Mouse (Mus musculus): ENCODE measurements around the gene Gm20388. TPM values are rescaled to one million over a fixed set of nuclear protein-coding genes. Genes with fewer than 3 reads are reported as not detected.

Gene Gm20388
- polyA plus RNA-seq, 1 experiment from 2014 or later: not detected

DNA sequence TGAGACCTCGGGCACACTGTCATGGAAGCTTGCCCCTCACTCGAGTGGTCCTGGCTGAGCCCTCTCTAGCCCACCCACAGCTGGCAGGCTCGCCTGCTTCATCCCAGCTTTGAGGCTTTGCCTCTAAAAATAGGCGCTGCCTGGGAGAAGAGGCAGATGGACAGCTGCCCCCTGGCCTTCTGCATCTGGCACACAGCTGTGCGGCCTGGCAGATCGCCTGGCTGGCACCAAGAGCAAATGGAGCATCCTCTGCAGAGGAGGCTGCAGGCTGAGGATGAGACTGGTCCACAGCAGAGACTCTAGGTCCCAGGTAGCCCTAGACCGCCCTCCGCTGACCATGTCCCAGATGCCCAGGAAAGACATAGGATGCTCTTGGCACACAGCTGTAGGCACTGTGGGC lies 2805.9 kb downstream of the Gm20388 start:
- peaks cover 12% of the 10 kb centered on the region for H3K27me3 ChIP-seq (ENCODE audit: control insufficient read depth, insufficient read depth, low read depth, low read length)
- H3K4me3 ChIP-seq (ENCODE audit: low read length): no peak overlapping the region
- ATAC-seq (ENCODE audit: low read depth): no peak
- 63% methylated on average over 8 of the region's 8 CpGs for WGBS
- H3K9me3 ChIP-seq (ENCODE audit: control insufficient read depth, low read length): no peaks in the 10 kb centered on the region
- H3K27ac ChIP-seq (ENCODE audit: low read length): no peak overlapping the region
- H3K4me2 ChIP-seq (ENCODE audit: low read depth, low read length): no peak overlapping the region
- H3K4me1 ChIP-seq (replicated peaks; ENCODE audit: control insufficient read depth, insufficient read depth, low read length): peaks cover 11% of the 10 kb centered on the region; the same call in 1 of the 2 replicates
- H3K36me3 ChIP-seq (ENCODE audit: control insufficient read depth, insufficient read depth, low read length): no peaks in the 10 kb centered on the region
- H3K9ac ChIP-seq (ENCODE audit: low read length): no peak overlapping the region

DNA sequence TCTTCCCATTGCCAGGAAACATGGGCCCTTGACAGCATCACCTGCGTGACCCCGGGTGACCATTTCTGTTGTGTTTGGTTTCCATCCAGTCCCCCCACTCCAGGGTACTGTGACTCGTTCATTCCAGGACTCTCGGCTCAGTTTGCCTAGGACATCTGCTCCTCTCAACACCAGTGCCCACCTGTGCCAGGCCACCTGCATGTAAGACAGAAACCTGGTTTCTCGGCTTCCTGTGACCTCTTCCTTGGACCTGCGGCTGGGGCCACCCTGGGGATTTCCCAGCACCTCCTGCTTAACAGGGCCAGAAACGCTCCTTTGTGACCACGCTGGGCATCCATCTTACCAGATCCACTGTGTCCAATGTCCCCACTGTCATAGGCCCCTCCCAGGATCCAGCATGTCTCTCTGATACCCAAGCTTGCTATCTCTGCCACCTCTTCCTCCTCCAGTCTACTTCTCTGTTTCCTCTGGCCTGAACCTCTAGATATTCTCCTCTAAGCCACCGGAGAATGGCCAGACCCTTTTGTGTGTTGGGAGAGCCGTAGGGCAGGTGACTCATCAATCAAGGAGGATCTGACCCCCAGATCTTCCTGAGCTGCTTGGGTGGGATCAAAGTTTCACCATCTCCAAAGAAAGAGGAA lies 2807.3 kb downstream of the Gm20388 start:
- Histone ChIP-seq H3K9ac (ENCODE audit: low read length) (no peak overlapping the region), H3K9me3 (ENCODE audit: control insufficient read depth, low read length) (no peaks in the 10 kb centered on the region), H3K4me2 (ENCODE audit: low read depth, low read length) (no peak overlapping the region), H3K27ac (ENCODE audit: low read length) (no peak overlapping the region), H3K36me3 (ENCODE audit: control insufficient read depth, insufficient read depth, low read length) (no peaks in the 10 kb centered on the region), H3K4me1 (replicated peaks; ENCODE audit: control insufficient read depth, insufficient read depth, low read length) (peaks cover 10% of the 10 kb centered on the region; the same call in 1 of the 2 replicates), H3K4me3 (ENCODE audit: low read length) (no peak overlapping the region), H3K27me3 (ENCODE audit: control insufficient read depth, insufficient read depth, low read depth, low read length) (peaks cover 12% of the 10 kb centered on the region)
- WGBS: 72% methylated on average over 10 of the region's 10 CpGs
- ATAC-seq (ENCODE audit: low read depth): no peak

DNA sequence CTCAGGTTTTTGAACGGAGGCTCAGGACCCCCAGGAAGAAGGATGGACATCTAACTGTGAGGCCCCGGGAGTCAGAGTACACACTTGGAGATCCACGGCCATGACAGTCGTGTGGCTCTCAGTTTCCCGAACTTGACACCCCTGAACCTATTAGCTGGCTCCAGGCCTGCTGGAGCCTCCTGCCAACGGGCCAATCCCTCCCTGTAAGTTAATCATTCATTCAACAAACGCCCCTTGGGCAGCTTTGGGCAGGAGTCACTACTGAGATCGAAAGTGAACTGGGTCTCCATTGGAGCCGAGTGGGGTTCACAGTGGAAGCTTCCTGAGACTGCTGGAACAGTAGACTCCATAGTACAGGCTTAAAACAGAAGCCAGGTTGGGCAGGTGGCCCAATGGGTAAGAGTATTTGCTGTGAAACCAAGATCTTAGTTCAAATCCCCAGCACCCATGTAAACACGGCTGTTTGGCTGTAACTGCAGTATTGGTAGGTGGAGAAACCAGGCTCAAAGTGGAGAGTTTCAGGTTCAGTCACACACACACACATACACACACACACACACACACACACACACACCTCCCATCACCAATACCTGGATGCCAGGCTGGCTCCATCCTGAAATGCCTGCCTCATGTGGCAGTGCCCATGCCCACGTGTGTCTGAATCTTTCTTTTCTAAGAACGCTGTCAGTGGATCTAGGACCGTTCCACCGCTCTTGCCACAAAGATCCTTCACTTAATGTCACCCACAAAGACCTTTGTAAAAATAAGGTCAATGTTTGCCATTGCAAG lies 2808.3 kb downstream of the Gm20388 start:
- peaks cover 10% of the 10 kb centered on the region; the same call in 1 of the 2 replicates for H3K4me1 ChIP-seq (replicated peaks; ENCODE audit: control insufficient read depth, insufficient read depth, low read length)
- no peaks in the 10 kb centered on the region for H3K9me3 ChIP-seq (ENCODE audit: control insufficient read depth, low read length)
- H3K27me3 ChIP-seq (ENCODE audit: control insufficient read depth, insufficient read depth, low read depth, low read length): peaks cover 12% of the 10 kb centered on the region
- H3K4me2 ChIP-seq (ENCODE audit: low read depth, low read length): no peak overlapping the region
- no peak for ATAC-seq (ENCODE audit: low read depth)
- H3K27ac ChIP-seq (ENCODE audit: low read length): no peak overlapping the region
- no peak overlapping the region for H3K9ac ChIP-seq (ENCODE audit: low read length)
- no peaks in the 10 kb centered on the region for H3K36me3 ChIP-seq (ENCODE audit: control insufficient read depth, insufficient read depth, low read length)
- 72% methylated on average over 14 of the region's 14 CpGs for WGBS
- H3K4me3 ChIP-seq (ENCODE audit: low read length): no peak overlapping the region

DNA sequence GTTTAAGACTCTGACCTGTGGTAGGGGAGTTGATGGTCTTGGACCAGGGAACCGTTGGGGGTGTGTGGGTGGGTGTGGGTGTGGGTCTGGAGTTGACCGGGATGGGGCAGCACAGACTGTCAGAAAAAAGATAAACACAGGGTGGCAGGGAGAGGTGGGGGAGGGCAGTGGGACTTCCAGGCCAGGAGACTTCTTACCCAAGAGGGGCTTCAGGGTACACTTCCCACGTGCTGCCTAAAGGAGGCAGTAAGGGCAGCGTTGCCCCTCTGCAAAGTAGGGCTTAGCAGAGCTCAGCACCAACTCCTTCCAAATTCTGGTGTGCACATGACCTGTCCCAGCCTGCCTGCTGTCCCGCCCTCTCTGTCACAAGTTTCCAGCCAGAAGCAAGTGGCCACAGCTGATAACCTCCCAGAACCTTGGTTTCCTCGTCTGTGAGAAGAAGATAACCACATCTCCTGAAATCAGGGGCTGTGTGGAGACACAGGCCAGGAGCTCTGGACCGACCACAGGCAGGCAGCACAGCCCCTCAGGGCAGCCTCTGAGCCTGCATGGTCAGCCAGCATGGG lies 2808.9 kb downstream of the Gm20388 start:
- no peak overlapping the region for H3K4me2 ChIP-seq (ENCODE audit: low read depth, low read length)
- H3K27me3 ChIP-seq (ENCODE audit: control insufficient read depth, insufficient read depth, low read depth, low read length): peaks cover 12% of the 10 kb centered on the region
- no peaks in the 10 kb centered on the region for H3K9me3 ChIP-seq (ENCODE audit: control insufficient read depth, low read length)
- WGBS: 23% methylated on average over 7 of the region's 7 CpGs
- H3K4me3 ChIP-seq (ENCODE audit: low read length): no peak overlapping the region
- H3K36me3 ChIP-seq (ENCODE audit: control insufficient read depth, insufficient read depth, low read length): no peaks in the 10 kb centered on the region
- peaks cover 10% of the 10 kb centered on the region; the same call in 1 of the 2 replicates for H3K4me1 ChIP-seq (replicated peaks; ENCODE audit: control insufficient read depth, insufficient read depth, low read length)
- peak; percentile 21 for ATAC-seq (ENCODE audit: low read depth)
- H3K9ac ChIP-seq (ENCODE audit: low read length): no peak overlapping the region
- H3K27ac ChIP-seq (ENCODE audit: low read length): no peak overlapping the region

DNA sequence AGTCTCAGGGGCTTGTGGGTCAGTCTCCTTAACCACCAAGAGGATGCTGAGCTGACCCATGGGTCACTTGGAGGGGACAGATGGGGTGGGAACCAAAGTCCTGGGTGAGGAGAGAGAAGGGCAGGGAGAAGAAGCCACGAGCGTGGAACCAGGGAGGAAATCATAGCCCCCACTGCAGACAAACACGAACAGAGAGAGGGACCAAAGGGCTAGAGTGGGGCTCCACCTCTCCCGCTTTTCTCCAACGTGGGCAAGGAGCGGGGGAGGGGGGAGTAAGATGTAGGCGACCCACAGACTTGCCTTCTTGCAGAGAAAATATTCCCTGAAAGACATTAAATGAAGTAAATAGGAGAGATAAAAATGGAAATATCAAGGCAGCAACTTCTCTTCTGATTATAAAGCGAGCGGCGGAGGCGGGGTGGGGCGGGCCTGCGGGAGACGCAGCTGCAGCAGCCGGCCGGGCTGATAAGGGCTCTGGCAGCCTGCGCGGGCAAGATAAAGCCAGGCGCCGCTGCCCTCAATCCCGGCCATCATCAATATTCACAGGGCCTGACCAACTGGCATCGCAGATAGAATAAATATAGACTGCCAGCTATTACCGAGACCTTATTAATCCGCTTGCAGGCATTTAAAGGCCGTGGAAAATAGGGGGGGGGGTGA lies 2809.6 kb downstream of the Gm20388 start:
- Histone ChIP-seq H3K4me3 (ENCODE audit: low read length) (no peak overlapping the region), H3K9ac (ENCODE audit: low read length) (no peak overlapping the region), H3K27ac (ENCODE audit: low read length) (no peak overlapping the region), H3K4me2 (ENCODE audit: low read depth, low read length) (peak overlapping the region; percentile 47), H3K27me3 (ENCODE audit: control insufficient read depth, insufficient read depth, low read depth, low read length) (peaks cover 12% of the 10 kb centered on the region), H3K36me3 (ENCODE audit: control insufficient read depth, insufficient read depth, low read length) (no peaks in the 10 kb centered on the region), H3K4me1 (replicated peaks; ENCODE audit: control insufficient read depth, insufficient read depth, low read length) (peaks cover 10% of the 10 kb centered on the region; the same call in 1 of the 2 replicates), H3K9me3 (ENCODE audit: control insufficient read depth, low read length) (no peaks in the 10 kb centered on the region)
- 4% methylated on average over 25 of the region's 25 CpGs for whole genome bisulfite sequencing
- ATAC-seq (ENCODE audit: low read depth): peak; percentile 58; the same call in 1 of the 2 replicates

DNA sequence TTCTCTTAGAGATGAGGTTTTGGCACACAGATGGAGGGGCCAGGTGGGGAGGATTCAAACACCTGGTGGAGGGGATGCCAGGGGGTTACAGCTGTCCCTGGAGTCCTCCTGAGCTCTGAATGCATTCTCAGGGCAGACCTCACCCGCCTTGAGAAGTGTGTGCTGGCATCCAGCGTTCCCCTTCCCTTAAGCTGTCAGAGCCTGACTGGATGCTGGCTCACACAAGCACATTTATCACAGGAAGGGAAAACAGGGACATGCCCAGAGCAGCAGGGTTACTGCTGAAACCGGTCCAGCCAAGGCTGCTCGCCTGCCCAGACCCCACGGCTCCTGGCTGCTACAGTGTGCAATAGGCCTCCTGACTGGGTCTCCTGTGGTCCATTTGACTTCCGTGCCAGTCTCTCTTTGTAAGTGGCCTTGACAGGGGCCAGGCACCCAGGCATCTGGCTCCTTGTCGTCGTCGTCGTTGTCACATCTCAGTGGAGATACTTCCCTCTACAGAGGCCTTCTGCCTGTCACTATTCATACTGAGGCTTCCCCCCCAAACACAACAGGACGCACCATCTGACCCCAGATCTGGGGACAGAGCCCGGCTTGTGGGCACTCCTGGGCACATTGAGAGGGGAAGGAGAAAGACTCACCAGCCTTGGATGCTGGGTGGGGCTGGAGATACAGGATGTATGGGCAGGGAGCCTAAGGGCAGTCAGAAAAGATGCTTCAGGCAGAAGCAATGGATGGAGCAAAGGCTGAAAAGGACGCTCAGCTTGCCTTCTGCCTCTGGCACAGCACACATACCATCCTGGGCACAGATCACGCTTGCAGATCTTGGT lies 2810.4 kb downstream of the Gm20388 start:
- peaks cover 10% of the 10 kb centered on the region; the same call in 1 of the 2 replicates for H3K4me1 ChIP-seq (replicated peaks; ENCODE audit: control insufficient read depth, insufficient read depth, low read length)
- peaks cover 12% of the 10 kb centered on the region for H3K27me3 ChIP-seq (ENCODE audit: control insufficient read depth, insufficient read depth, low read depth, low read length)
- 42% methylated on average over 14 of the region's 14 CpGs for WGBS
- peak overlapping the region; percentile 47; the same call in 1 of the 2 replicates for H3K4me2 ChIP-seq (ENCODE audit: low read depth, low read length)
- H3K27ac ChIP-seq (ENCODE audit: low read length): 0 out of 2 replicates have a peak overlapping the region, but pooled peaks have one; percentile 2
- no peaks in the 10 kb centered on the region for H3K9me3 ChIP-seq (ENCODE audit: control insufficient read depth, low read length)
- H3K36me3 ChIP-seq (ENCODE audit: control insufficient read depth, insufficient read depth, low read length): no peaks in the 10 kb centered on the region
- ATAC-seq (ENCODE audit: low read depth): 0 out of 2 replicates have a peak, but pooled peaks have one; percentile 40
- no peak overlapping the region for H3K4me3 ChIP-seq (ENCODE audit: low read length)
- no peak overlapping the region for H3K9ac ChIP-seq (ENCODE audit: low read length)

DNA sequence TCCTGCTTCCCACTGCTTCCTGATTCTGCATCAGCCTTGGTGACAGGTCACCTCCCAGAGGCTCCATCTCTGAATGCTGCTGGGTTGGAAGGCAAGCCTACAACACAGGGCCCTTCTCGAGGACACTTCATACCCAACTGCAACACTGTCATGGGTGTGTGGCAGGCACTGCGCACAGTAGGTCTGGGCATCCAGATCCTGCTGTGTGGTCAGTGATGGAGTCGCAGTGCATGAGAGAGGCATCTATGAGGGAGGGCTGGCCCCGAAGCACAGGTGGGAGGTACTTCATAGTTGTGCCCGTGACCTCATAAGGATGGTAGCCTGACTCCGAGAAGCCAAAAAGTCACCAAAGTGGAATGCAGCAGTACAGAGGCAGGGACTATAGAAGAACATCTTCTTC lies 2814.5 kb downstream of the Gm20388 start:
- no peaks in the 10 kb centered on the region for H3K36me3 ChIP-seq (ENCODE audit: control insufficient read depth, insufficient read depth, low read length)
- no peaks in the 10 kb centered on the region for H3K9me3 ChIP-seq (ENCODE audit: control insufficient read depth, low read length)
- peaks cover 5% of the 10 kb centered on the region; the same call in 1 of the 2 replicates for H3K4me1 ChIP-seq (replicated peaks; ENCODE audit: control insufficient read depth, insufficient read depth, low read length)
- no peak overlapping the region for H3K4me2 ChIP-seq (ENCODE audit: low read depth, low read length)
- no peak overlapping the region for H3K27ac ChIP-seq (ENCODE audit: low read length)
- H3K27me3 ChIP-seq (ENCODE audit: control insufficient read depth, insufficient read depth, low read depth, low read length): peaks cover 10% of the 10 kb centered on the region
- no peak overlapping the region for H3K4me3 ChIP-seq (ENCODE audit: low read length)
- ATAC-seq (ENCODE audit: low read depth): no peak
- no peak overlapping the region for H3K9ac ChIP-seq (ENCODE audit: low read length)
- 84% methylated on average over 6 of the region's 6 CpGs for WGBS

DNA sequence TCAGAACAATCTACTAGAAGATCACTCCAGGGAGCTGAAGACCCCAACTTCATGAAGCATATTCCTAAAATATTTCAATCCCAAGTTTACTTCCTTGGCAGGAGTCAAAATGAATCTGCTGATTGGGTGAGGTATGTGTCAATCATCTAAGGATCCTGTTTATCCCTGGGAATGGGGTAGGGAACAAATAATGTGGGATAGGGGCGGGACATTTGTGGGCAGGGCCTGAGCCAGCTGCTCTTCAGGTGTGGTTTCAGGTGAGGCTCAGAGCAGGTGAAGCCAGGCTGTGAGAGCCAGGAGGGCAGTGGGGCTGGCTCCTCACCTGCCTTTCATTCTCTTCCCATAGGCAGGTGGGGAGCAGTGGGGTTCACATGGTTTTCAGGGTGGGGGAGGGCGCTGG lies 2816.1 kb downstream of the Gm20388 start:
- Histone ChIP-seq H3K27ac (ENCODE audit: low read length) (no peak overlapping the region), H3K4me1 (replicated peaks; ENCODE audit: control insufficient read depth, insufficient read depth, low read length) (no peaks in the 10 kb centered on the region), H3K27me3 (ENCODE audit: control insufficient read depth, insufficient read depth, low read depth, low read length) (no peaks in the 10 kb centered on the region; the same call in 1 of the 2 replicates), H3K36me3 (ENCODE audit: control insufficient read depth, insufficient read depth, low read length) (no peaks in the 10 kb centered on the region), H3K9me3 (ENCODE audit: control insufficient read depth, low read length) (no peaks in the 10 kb centered on the region), H3K4me3 (ENCODE audit: low read length) (no peak overlapping the region), H3K4me2 (ENCODE audit: low read depth, low read length) (no peak overlapping the region), H3K9ac (ENCODE audit: low read length) (no peak overlapping the region)
- ATAC-seq (ENCODE audit: low read depth): no peak
- 44% methylated on average over 2 of the region's 2 CpGs for WGBS
